Mouse (Mus musculus) brain, embryonic 14.5 days (tissue): ENCODE data around the gene H2al2a.
"Not testable (repeated sequence)": the region's sequence is repeated elsewhere in the genome, so short reads cannot be mapped to it uniquely, and the experiment has no call there.

ENCODE experiments used
- CTCF ChIP-seq: fragments of 200-500 bp; IDR thresholded peaks from 2 replicates; pipeline ENCODE4 v1.5.1; 2012; ENCODE audit warnings: inconsistent platforms, mild to moderate bottlenecking, moderate library complexity, borderline replicate concordance; ENCODE audit not compliant: insufficient read depth, insufficient read length; ENCODE audit errors: extremely low read depth
- POLR2A ChIP-seq: fragments of 200-500 bp; IDR thresholded peaks from 2 replicates; pipeline ENCODE4 v1.6.1; 2012; ENCODE audit warnings: mild to moderate bottlenecking, inconsistent platforms, borderline replicate concordance; ENCODE audit not compliant: poor library complexity, insufficient read depth, insufficient read length, severe bottlenecking; ENCODE audit errors: extremely low read depth

- not testable (repeated sequence) for TF ChIP-seq CTCF, POLR2A
Observed at GRCm38 (mm10) chr2:17978251-17978650, 18.5 kb downstream of the H2al2a start.
